Mouse (Mus musculus): ENCODE data around the gene Prkar1b. TPM values are rescaled to one million over a fixed set of nuclear protein-coding genes. Genes with fewer than 3 reads are reported as not detected.

The Prkar1b gene
- polyA plus RNA-seq, 1 experiment from 2014 or later = 10.9 TPM

DNA sequence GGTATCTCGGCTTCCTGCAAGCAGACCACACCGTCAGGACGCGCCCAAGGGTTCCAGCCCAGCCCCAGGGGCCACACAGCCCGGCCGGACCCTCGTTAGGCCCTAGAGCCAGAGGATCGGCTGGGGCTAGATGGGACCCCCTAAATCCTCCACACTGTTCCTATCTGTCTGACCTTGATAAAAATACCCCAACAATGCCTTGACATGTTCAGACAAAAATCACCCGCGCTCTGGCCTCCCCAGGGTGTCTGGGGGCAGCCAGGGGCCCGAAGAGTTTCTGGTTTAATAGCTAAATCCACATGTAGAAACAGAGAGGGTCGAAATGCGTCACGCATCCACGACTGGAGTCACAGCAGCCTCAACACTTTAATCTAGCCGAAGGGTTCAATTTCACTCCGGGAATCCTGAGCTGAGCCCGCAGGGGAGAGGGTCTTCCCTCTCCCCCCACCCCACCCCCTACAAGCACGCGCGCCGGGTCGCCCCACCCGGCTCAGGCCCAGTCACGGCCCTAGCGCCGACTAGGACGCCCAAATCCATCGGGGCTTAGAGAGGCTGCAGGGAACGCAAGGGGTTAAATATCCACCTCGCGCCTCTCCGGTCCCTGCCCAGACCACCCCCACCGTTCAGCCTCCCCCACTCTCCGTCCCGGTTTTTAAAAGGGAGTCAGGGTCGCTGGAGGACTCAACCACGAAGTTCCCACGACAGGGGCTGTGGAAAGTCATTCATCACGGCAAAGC, 156.3 kb downstream of the Prkar1b start:
- DNase-seq (ENCODE audit: low spot score) (no peak), ATAC-seq (replicated peaks; ENCODE audit: low FRiP score) (no peak)
- H3K9ac ChIP-seq (ENCODE audit: low read length) = peak overlapping the region; percentile 66
- H3K9me3 ChIP-seq (ENCODE audit: control insufficient read depth, low read length) = no peaks in the 10 kb centered on the region
- no peaks in the 10 kb centered on the region for H3K36me3 ChIP-seq (ENCODE audit: control insufficient read depth, insufficient read depth, low read length)
- WGBS = under 1% methylated on average over 40 of the region's 40 CpGs
- H3K27me3 ChIP-seq (ENCODE audit: control insufficient read depth, insufficient read depth, low read length) = peaks cover 60% of the 10 kb centered on the region
- H3K4me1 ChIP-seq (replicated peaks; ENCODE audit: control insufficient read depth, insufficient read depth, low read length) = peaks cover 35% of the 10 kb centered on the region
- H3K4me2 ChIP-seq (ENCODE audit: low read depth, low read length, severe bottlenecking) = peak overlapping the region; percentile 89
- no peak overlapping the region for H3K27ac ChIP-seq (ENCODE audit: low read depth, low read length)
- peak overlapping the region; percentile 57 for H3K4me3 ChIP-seq (ENCODE audit: low read depth, low read length)

GRCm38 (mm10) chr5:138992611-138993370, 157.0 kb downstream of the Prkar1b start:
- Histone ChIP-seq H3K4me1 (replicated peaks; ENCODE audit: control insufficient read depth, insufficient read depth, low read length) (peaks cover 29% of the 10 kb centered on the region), H3K4me3 (ENCODE audit: low read depth, low read length) (peak overlapping the region; percentile 57), H3K36me3 (ENCODE audit: control insufficient read depth, insufficient read depth, low read length) (no peaks in the 10 kb centered on the region), H3K27me3 (ENCODE audit: control insufficient read depth, insufficient read depth, low read length) (peaks cover 53% of the 10 kb centered on the region), H3K4me2 (ENCODE audit: low read depth, low read length, severe bottlenecking) (peak overlapping the region; percentile 89), H3K9me3 (ENCODE audit: control insufficient read depth, low read length) (no peaks in the 10 kb centered on the region), H3K9ac (ENCODE audit: low read length) (peak overlapping the region; percentile 66; the same call in 1 of the 2 replicates), H3K27ac (ENCODE audit: low read depth, low read length) (no peak overlapping the region)
- 1% methylated on average over 59 of the region's 59 CpGs for WGBS
- no peak for ATAC-seq (replicated peaks; ENCODE audit: low FRiP score)
- DNase-seq (ENCODE audit: low spot score) = peak; percentile 69

DNA sequence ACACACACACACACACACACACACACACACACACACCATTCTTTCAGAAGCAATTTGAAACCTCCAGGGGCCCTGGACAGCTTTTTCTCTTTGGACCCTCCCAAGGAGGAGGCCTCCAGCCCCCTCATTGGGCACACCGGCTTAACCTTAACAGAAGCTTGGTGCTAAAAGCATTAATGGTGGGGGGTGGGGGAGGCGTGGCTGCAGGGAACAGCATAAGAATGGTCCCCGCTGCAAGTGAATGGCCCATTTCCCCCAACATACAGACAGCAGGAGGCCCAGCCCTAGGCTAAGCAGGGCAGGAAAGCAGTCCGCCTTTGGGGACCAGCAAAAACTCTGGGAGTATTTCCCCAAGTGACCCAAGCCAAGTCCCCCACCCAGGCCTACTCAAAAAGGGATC, 158.1 kb downstream of the Prkar1b start:
- Histone ChIP-seq H3K9me3 (ENCODE audit: control insufficient read depth, low read length) (no peaks in the 10 kb centered on the region), H3K27ac (ENCODE audit: low read depth, low read length) (no peak overlapping the region), H3K4me1 (replicated peaks; ENCODE audit: control insufficient read depth, insufficient read depth, low read length) (peaks cover 18% of the 10 kb centered on the region), H3K27me3 (ENCODE audit: control insufficient read depth, insufficient read depth, low read length) (peaks cover 43% of the 10 kb centered on the region), H3K4me2 (ENCODE audit: low read depth, low read length, severe bottlenecking) (no peak overlapping the region), H3K9ac (ENCODE audit: low read length) (no peak overlapping the region), H3K36me3 (ENCODE audit: control insufficient read depth, insufficient read depth, low read length) (no peaks in the 10 kb centered on the region), H3K4me3 (ENCODE audit: low read depth, low read length) (no peak overlapping the region)
- WGBS = 4% methylated on average over 4 of the region's 4 CpGs
- no peak for ATAC-seq (replicated peaks; ENCODE audit: low FRiP score)
- DNase-seq (ENCODE audit: low spot score) = no peak

DNA sequence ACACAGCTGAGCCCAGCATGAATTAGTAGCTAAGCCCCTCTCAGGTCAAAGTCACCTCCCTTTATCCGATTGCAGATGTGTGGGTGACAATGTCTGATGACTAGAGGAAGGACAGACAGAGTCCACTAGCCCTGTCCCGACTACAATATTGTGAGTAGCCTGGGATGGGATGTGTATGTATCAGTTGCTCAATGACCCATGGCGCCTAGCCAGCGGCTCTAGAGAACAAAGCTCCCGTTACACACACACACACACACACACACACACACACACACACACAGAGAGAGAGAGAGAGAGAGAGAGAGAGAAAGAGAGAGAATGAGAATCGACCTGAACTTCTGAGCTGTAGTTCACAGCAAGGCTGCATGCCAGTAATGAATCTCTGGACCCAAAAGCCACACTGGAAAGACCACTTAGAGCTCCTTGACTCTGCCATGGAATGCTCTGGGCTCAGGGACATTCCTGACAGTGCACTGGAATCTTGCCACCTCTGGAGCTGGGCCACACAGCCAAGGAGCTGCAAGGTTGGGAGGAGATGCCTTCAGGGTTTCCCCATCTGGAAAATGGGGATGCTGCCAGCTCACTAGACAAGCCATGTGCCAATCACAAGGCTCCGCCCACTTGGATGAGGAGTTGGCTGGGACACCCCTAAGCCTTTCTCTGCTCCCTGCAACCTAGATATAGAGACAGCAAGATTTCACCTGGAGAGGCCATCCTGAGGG, 159.0 kb downstream of the Prkar1b start:
- Histone ChIP-seq H3K4me2 (ENCODE audit: low read depth, low read length, severe bottlenecking) (no peak overlapping the region), H3K27me3 (ENCODE audit: control insufficient read depth, insufficient read depth, low read length) (peaks cover 34% of the 10 kb centered on the region), H3K27ac (ENCODE audit: low read depth, low read length) (no peak overlapping the region), H3K9me3 (ENCODE audit: control insufficient read depth, low read length) (no peaks in the 10 kb centered on the region), H3K4me3 (ENCODE audit: low read depth, low read length) (no peak overlapping the region), H3K36me3 (ENCODE audit: control insufficient read depth, insufficient read depth, low read length) (no peaks in the 10 kb centered on the region), H3K9ac (ENCODE audit: low read length) (no peak overlapping the region), H3K4me1 (replicated peaks; ENCODE audit: control insufficient read depth, insufficient read depth, low read length) (peaks cover 18% of the 10 kb centered on the region)
- no peak for DNase-seq (ENCODE audit: low spot score)
- 74% methylated on average over 7 of the region's 7 CpGs for WGBS
- ATAC-seq (replicated peaks; ENCODE audit: low FRiP score) = no peak

DNA sequence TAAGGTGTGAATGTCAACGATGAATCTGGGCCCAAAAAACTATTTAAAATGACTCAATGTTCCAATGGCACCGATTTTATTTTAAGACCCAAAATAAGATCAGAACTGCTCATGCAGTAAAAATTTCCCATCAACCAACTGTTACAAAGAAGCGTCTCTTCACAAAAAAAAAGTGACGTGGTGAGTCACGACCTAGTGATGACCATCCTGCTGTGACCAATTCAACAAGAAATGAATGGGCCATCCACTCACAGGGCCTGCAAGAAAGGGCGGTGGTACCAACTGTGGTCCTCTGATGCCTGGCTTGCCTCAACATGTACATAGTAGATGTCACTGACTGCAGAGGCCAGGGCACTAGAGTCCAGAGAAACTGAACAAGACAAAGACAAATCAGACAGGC, 160.2 kb downstream of the Prkar1b start:
- no peak for ATAC-seq (replicated peaks; ENCODE audit: low FRiP score)
- Histone ChIP-seq H3K4me3 (ENCODE audit: low read depth, low read length) (no peak overlapping the region), H3K4me2 (ENCODE audit: low read depth, low read length, severe bottlenecking) (no peak overlapping the region), H3K27ac (ENCODE audit: low read depth, low read length) (no peak overlapping the region), H3K27me3 (ENCODE audit: control insufficient read depth, insufficient read depth, low read length) (peaks cover 31% of the 10 kb centered on the region), H3K9ac (ENCODE audit: low read length) (no peak overlapping the region), H3K4me1 (replicated peaks; ENCODE audit: control insufficient read depth, insufficient read depth, low read length) (peaks cover 18% of the 10 kb centered on the region), H3K36me3 (ENCODE audit: control insufficient read depth, insufficient read depth, low read length) (no peaks in the 10 kb centered on the region), H3K9me3 (ENCODE audit: control insufficient read depth, low read length) (no peaks in the 10 kb centered on the region)
- WGBS = 69% methylated on average over 6 of the region's 6 CpGs
- no peak for DNase-seq (ENCODE audit: low spot score)

GRCm38 (mm10) chr5:138988764-138989163, 161.0 kb downstream of the Prkar1b start:
- ATAC-seq (replicated peaks; ENCODE audit: low FRiP score) (no peak), DNase-seq (ENCODE audit: low spot score) (no peak)
- Histone ChIP-seq H3K4me3 (ENCODE audit: low read depth, low read length) (no peak overlapping the region), H3K9ac (ENCODE audit: low read length) (no peak overlapping the region), H3K27ac (ENCODE audit: low read depth, low read length) (no peak overlapping the region), H3K36me3 (ENCODE audit: control insufficient read depth, insufficient read depth, low read length) (no peaks in the 10 kb centered on the region), H3K27me3 (ENCODE audit: control insufficient read depth, insufficient read depth, low read length) (peaks cover 26% of the 10 kb centered on the region), H3K4me1 (replicated peaks; ENCODE audit: control insufficient read depth, insufficient read depth, low read length) (peaks cover 13% of the 10 kb centered on the region), H3K9me3 (ENCODE audit: control insufficient read depth, low read length) (no peaks in the 10 kb centered on the region), H3K4me2 (ENCODE audit: low read depth, low read length, severe bottlenecking) (no peak overlapping the region)
- WGBS = 53% methylated on average over 9 of the region's 9 CpGs

DNA sequence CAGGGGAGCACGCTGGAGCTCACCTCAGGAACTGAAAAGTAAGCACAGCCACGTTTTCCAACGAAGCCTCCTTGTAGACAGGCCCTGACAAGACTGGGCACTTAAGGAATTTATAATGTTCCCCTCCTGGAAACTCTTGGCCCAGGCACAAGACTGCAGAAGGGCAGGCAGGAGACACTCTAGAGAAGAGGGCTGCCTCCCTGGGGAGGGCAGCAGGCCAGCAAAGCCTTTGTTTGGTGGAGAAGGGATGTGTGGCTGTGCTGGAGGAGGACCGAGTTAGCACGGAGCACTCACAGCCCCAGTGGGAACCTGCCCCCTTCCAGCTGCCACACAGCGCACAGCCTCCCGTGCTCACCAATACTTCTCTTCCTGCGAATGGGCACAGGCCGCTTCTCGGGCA, 161.8 kb downstream of the Prkar1b start:
- no peak overlapping the region for H3K4me3 ChIP-seq (ENCODE audit: low read depth, low read length)
- H3K27ac ChIP-seq (ENCODE audit: low read depth, low read length) = no peak overlapping the region
- peaks cover 19% of the 10 kb centered on the region for H3K27me3 ChIP-seq (ENCODE audit: control insufficient read depth, insufficient read depth, low read length)
- no peaks in the 10 kb centered on the region for H3K9me3 ChIP-seq (ENCODE audit: control insufficient read depth, low read length)
- H3K4me1 ChIP-seq (replicated peaks; ENCODE audit: control insufficient read depth, insufficient read depth, low read length) = peaks cover 7% of the 10 kb centered on the region
- ATAC-seq (replicated peaks; ENCODE audit: low FRiP score) = no peak
- H3K9ac ChIP-seq (ENCODE audit: low read length) = no peak overlapping the region
- DNase-seq (ENCODE audit: low spot score) = no peak
- 78% methylated on average over 10 of the region's 10 CpGs for WGBS
- H3K36me3 ChIP-seq (ENCODE audit: control insufficient read depth, insufficient read depth, low read length) = no peaks in the 10 kb centered on the region
- H3K4me2 ChIP-seq (ENCODE audit: low read depth, low read length, severe bottlenecking) = no peak overlapping the region

GRCm38 (mm10) chr5:138981921-138982320, 167.9 kb downstream of the Prkar1b start:
- no peaks in the 10 kb centered on the region for H3K27me3 ChIP-seq (ENCODE audit: control insufficient read depth, insufficient read depth, low read length)
- H3K36me3 ChIP-seq (ENCODE audit: control insufficient read depth, insufficient read depth, low read length) = no peaks in the 10 kb centered on the region
- 93% methylated on average over 8 of the region's 9 CpGs for WGBS
- no peaks in the 10 kb centered on the region for H3K9me3 ChIP-seq (ENCODE audit: control insufficient read depth, low read length)
- no peak overlapping the region for H3K27ac ChIP-seq (ENCODE audit: low read depth, low read length)
- DNase-seq (ENCODE audit: low spot score) (no peak), ATAC-seq (replicated peaks; ENCODE audit: low FRiP score) (no peak)
- no peak overlapping the region for H3K9ac ChIP-seq (ENCODE audit: low read length)
- H3K4me2 ChIP-seq (ENCODE audit: low read depth, low read length, severe bottlenecking) = no peak overlapping the region
- H3K4me3 ChIP-seq (ENCODE audit: low read depth, low read length) = no peak overlapping the region
- H3K4me1 ChIP-seq (replicated peaks; ENCODE audit: control insufficient read depth, insufficient read depth, low read length) = no peaks in the 10 kb centered on the region

Data from forebrain, embryonic 11.5 days (tissue).